Mouse (Mus musculus) adrenal gland, postnatal 10 days (tissue): ENCODE measurements around the gene Psmb8. TPM values are rescaled to one million over a fixed set of nuclear protein-coding genes. Genes with fewer than 3 reads are reported as not detected.
"Not testable (repeated sequence)": the region's sequence is repeated elsewhere in the genome, so short reads cannot be mapped to it uniquely, and the experiment has no call there.

Experiments
- DNase-seq: peaks from one replicate; pipeline ENCODE4 v3.0.0; 2021; ENCODE audit warnings: mixed read lengths
- total RNA-seq, 2 experiments: library from RNA; stranded (reverse); gene quantifications; 2 replicates each; pipeline ENCODE4 v1.2.3; 2021

Gene Psmb8
- total RNA-seq, 2 experiments from 2014 or later = 22.8 to 29.1 TPM

GRCm38 (mm10) chr17:34211746-34212365 lies 14.3 kb downstream of the Psmb8 start:
- no peak for DNase-seq

- DNase-seq = no peak
These were observed 16.4 kb downstream of the Psmb8 start for GRCm38 (mm10) chr17:34213936-34214335.

DNA sequence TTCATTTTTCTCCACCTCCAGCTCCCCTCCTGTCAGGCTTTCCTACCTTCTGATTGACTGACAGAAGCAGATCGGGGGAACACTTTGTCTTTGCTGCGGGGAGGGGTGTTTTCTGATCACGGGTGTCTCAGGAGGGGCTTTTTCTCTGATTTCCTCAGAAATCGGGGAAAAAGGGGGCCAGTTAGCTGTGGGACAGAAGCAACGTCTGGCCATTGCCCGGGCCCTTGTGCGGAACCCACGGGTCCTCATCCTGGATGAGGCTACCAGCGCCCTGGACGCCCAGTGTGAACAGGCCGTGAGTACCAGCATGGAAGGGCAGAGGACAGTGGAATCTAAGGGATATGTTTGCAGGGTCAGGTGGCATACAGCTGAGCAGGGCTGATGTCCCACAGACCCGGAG lies 17.7 kb downstream of the Psmb8 start:
- no peak for DNase-seq

GRCm38 (mm10) chr17:34217216-34217928 lies 19.9 kb downstream of the Psmb8 start:
- DNase-seq = no peak

GRCm38 (mm10) chr17:34217986-34218385 lies 20.5 kb downstream of the Psmb8 start:
- no peak for DNase-seq

GRCm38 (mm10) chr17:34218675-34219074 lies 21.2 kb downstream of the Psmb8 start:
- DNase-seq = peak; percentile 70

GRCm38 (mm10) chr17:34219096-34219495 lies 21.6 kb downstream of the Psmb8 start:
- DNase-seq = peak; percentile 78

DNA sequence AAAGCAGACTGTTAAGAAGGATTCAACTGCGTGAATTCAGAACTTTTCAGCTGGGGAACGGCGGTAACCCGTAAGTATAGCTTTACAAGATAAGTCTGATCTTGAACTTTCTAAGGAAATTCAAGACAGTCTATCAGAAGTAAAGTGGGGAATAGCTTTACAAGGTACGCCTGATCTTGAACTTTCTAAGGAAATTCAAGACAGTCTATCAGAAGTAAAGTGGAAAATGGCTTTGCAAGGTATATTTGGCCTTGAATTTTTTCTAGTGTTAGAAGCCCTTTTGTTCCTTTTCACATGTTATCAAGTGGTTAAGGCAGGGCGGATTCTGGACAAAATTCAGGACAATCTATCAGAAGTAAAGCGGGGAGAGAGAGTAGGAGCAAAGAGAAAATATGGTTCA lies 22.3 kb downstream of the Psmb8 start:
- not testable (repeated sequence) for DNase-seq

DNA sequence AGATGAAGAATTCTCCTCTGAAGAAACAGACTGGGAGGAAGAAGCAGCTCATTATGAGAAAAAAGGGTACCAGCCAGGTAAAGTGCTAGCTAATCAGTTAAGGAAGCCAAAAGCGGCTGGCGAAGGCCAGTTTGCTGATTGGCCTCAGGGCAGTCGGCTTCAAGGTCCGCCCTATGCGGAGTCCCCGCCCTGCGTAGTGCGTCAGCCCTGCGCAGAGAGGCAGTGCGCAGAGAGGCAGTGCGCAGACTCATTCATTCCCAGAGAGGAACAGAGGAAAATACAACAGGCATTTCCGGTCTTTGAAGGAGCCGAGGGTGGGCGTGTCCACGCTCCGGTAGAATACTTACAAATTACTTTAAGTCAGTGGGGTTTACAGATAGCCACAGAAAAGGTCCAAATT lies 22.9 kb downstream of the Psmb8 start:
- DNase-seq = not testable (repeated sequence)

- no peak for DNase-seq
These were observed 27.3 kb downstream of the Psmb8 start for GRCm38 (mm10) chr17:34224816-34225215.

DNA sequence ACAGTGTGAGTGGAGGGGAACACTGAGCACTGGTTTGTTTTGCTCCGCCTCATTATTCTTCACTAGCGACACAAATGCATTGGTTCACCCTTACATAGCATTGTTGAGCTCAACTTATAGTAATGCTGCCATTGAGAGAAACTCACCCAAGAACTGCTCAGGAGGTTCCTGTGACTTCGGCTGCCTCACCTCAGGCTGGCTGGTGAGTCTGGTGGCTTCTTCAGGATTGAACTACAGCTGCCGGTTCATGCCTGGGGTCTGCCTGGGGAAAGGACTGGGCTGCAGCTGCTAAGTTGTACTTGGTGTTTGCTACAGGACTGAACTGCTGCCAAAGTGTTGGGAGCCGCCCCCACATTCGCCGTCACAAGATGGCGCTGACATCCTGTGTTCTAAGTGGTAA lies 27.9 kb downstream of the Psmb8 start:
- no peak for DNase-seq

- not testable (repeated sequence) for DNase-seq
These were observed 28.4 kb downstream of the Psmb8 start for GRCm38 (mm10) chr17:34225911-34226310.

DNA sequence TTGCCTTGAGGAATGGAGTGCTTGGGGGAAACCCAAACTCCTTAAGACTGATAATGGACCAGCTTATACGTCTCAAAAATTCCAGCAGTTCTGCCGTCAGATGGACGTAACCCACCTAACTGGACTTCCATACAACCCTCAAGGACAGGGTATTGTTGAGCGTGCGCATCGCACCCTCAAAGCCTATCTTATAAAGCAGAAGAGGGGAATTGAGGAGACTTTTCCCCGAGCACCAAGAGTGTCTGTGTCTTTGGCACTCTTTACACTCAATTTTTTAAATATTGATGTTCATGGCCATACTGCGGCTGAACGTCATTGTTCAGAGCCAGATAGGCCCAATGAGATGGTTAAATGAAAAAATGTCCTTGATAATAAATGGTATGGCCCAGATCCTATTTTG lies 33.5 kb downstream of the Psmb8 start:
- DNase-seq = not testable (repeated sequence)

- DNase-seq = not testable (repeated sequence)
These were observed 34.5 kb downstream of the Psmb8 start for GRCm38 (mm10) chr17:34232021-34232420.

DNA sequence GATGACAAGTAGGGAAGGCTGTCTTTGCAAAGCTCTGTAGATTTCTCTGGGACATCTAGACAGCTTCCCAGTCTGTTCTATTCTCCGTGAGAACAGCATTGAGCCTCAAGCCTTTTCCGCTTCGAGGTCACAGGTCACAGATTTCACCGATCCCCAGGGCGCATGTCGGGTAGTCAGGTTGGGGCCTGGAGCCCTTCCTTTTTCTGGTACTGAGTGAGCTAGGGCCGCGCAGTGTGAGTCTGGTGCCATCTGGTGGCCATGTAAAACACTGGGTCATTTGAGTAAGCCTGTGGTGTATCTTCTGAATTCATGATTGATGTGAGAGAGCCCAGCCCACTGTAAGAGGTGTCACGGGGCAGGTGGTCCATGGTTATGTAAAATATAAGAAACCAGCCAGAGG lies 37.4 kb downstream of the Psmb8 start:
- peak; percentile 85 for DNase-seq

- DNase-seq = no peak
These were observed 39.2 kb downstream of the Psmb8 start for GRCm38 (mm10) chr17:34236691-34237090.

- no peak for DNase-seq
These were observed 40.2 kb downstream of the Psmb8 start for GRCm38 (mm10) chr17:34237741-34238140.

GRCm38 (mm10) chr17:34238706-34239105 lies 41.2 kb downstream of the Psmb8 start, which contains the start of gene H2-Ob:
Gene H2-Ob, plus strand, starts transcription at chr17:34238903.
- peak; percentile 46 for DNase-seq

GRCm38 (mm10) chr17:34239601-34240041 lies 42.1 kb downstream of the Psmb8 start:
- DNase-seq = no peak

DNA sequence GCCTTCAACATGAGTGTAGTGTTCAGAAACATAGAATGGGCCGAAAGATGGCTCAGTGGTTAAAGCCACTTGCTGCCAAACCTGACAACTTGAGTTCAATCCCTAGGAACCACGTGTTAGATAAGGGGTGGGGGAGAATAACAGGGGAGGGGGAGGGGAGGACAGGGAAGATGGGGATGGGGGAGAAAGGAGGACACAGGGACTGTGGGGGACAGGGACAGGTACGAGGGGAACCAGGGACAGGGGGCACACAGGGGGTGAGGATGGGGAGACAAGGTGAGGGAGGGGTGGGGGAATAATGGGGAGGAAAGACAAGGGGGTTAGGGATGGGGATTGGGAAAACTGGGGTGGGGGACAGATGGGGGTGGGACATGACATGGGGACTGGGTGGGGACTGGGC lies 42.8 kb downstream of the Psmb8 start:
- no peak for DNase-seq

DNA sequence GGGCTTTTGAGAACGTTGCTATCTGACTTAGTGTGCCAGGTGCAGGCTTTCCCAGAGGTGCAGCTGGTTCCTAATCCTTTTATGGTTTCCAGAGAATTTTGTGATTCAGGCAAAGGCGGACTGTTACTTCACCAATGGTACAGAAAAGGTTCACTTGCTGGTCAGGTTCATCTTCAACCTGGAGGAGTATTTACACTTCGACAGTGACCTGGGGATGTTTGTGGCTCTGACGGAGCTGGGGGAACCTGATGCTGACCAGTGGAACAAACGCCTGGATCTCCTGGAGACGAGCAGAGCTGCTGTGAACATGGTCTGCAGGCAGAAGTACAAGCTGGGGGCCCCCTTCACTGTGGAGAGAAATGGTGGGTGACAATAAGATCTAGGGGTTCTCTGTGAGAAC lies 43.4 kb downstream of the Psmb8 start:
- DNase-seq = no peak

GRCm38 (mm10) chr17:34244656-34245055 lies 47.1 kb downstream of the Psmb8 start:
- no peak for DNase-seq

DNA sequence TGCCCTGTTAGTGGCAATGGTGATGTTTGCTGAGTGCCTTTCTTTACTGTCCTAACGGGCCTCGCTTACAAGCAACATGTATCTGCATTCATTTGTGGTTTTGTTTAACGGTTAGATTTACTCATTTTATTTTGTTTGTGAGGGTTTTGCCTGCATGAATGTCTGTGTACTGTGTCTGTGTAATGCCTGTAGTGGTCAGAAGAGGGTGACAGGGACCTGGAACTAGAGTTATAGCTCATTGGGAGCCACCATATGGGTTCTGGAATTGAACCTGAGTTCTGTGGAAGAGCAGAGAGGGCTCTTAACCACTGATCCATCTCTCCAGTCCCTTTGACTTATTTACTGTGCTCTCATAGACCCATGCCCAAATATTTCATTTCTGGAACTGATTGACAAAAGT lies 49.5 kb downstream of the Psmb8 start:
- DNase-seq = no peak

GRCm38 (mm10) chr17:34248764-34249163 lies 51.2 kb downstream of the Psmb8 start:
- DNase-seq = no peak
